Mouse (Mus musculus): ENCODE measurements around the gene Ndufs2. TPM values are rescaled to one million over a fixed set of nuclear protein-coding genes. Genes with fewer than 3 reads are reported as not detected.
"Not testable (repeated sequence)": the region's sequence is repeated elsewhere in the genome, so short reads cannot be mapped to it uniquely, and the experiment has no call there.

Gene Ndufs2
- polyA plus RNA-seq, 1 experiment from 2014 or later = 244 TPM

GRCm38 (mm10) chr1:171246709-171247452 is 4.3 kb downstream of the Ndufs2 start:
- peak overlapping the region; percentile 70 for H3K4me2 ChIP-seq
- ATAC-seq (ENCODE audit: insufficient read depth) (peak; percentile 90), DNase-seq (peak; percentile 99)
- WGBS = 1% methylated on average over 41 of the region's 41 CpGs
- no peaks in the 10 kb centered on the region for H3K27me3 ChIP-seq (ENCODE audit: insufficient read depth, low read length)
- peak overlapping the region; percentile 75 for H3K4me3 ChIP-seq (ENCODE audit: low read depth, low read length)
- H3K27ac ChIP-seq (ENCODE audit: low read depth) = peak overlapping the region; percentile 96
- H3K4me1 ChIP-seq (ENCODE audit: insufficient read depth) = peaks cover 25% of the 10 kb centered on the region
- peak overlapping the region; percentile 86 for H3K9ac ChIP-seq
- no peaks in the 10 kb centered on the region for H3K9me3 ChIP-seq (ENCODE audit: low read depth, low read length)
- TF ChIP-seq CTCF (IDR thresholded peaks at IDR 0.05; ENCODE audit: low read depth) = peak; percentile 93
- peaks cover 35% of the 10 kb centered on the region for H3K36me3 ChIP-seq (ENCODE audit: insufficient read depth)

- Histone ChIP-seq H3K4me3 (ENCODE audit: low read depth, low read length) (no peak overlapping the region), H3K27me3 (ENCODE audit: insufficient read depth, low read length) (no peaks in the 10 kb centered on the region), H3K4me1 (ENCODE audit: insufficient read depth) (peaks cover 17% of the 10 kb centered on the region), H3K27ac (ENCODE audit: low read depth) (no peak overlapping the region), H3K4me2 (no peak overlapping the region), H3K9me3 (ENCODE audit: low read depth, low read length) (no peaks in the 10 kb centered on the region), H3K36me3 (ENCODE audit: insufficient read depth) (peaks cover 50% of the 10 kb centered on the region), H3K9ac (no peak overlapping the region)
- WGBS = 81% methylated on average over 8 of the region's 8 CpGs
- TF ChIP-seq CTCF (IDR thresholded peaks at IDR 0.05; ENCODE audit: low read depth) = no peak
- DNase-seq = no peak
- ATAC-seq (ENCODE audit: insufficient read depth) = no peak
Observed at GRCm38 (mm10) chr1:171245353-171245752, 5.8 kb downstream of the Ndufs2 start.

GRCm38 (mm10) chr1:171241952-171242351 is 9.2 kb downstream of the Ndufs2 start:
- H3K9ac ChIP-seq; H3K4me3 ChIP-seq (ENCODE audit: low read depth, low read length); ATAC-seq (ENCODE audit: insufficient read depth); H3K4me2 ChIP-seq; H3K9me3 ChIP-seq (ENCODE audit: low read depth, low read length); H3K4me1 ChIP-seq (ENCODE audit: insufficient read depth); DNase-seq; H3K27me3 ChIP-seq (ENCODE audit: insufficient read depth, low read length); H3K27ac ChIP-seq (ENCODE audit: low read depth): not testable (repeated sequence)
- WGBS = 85% methylated on average over 12 of the region's 12 CpGs
- peaks cover 84% of the 10 kb centered on the region for H3K36me3 ChIP-seq (ENCODE audit: insufficient read depth)

GRCm38 (mm10) chr1:171240911-171241310 is 10.3 kb downstream of the Ndufs2 start:
- Histone ChIP-seq H3K4me2 (no peak overlapping the region), H3K4me1 (ENCODE audit: insufficient read depth) (no peaks in the 10 kb centered on the region), H3K27me3 (ENCODE audit: insufficient read depth, low read length) (no peaks in the 10 kb centered on the region), H3K9me3 (ENCODE audit: low read depth, low read length) (no peaks in the 10 kb centered on the region), H3K27ac (ENCODE audit: low read depth) (no peak overlapping the region), H3K36me3 (ENCODE audit: insufficient read depth) (peaks cover 94% of the 10 kb centered on the region), H3K4me3 (ENCODE audit: low read depth, low read length) (no peak overlapping the region), H3K9ac (no peak overlapping the region)
- 91% methylated on average over 10 of the region's 10 CpGs for WGBS
- no peak for TF ChIP-seq CTCF (IDR thresholded peaks at IDR 0.05; ENCODE audit: low read depth)
- no peak for ATAC-seq (ENCODE audit: insufficient read depth)
- DNase-seq = no peak

- peak; percentile 23 for DNase-seq
- H3K4me3 ChIP-seq (ENCODE audit: low read depth, low read length) = no peak overlapping the region
- no peaks in the 10 kb centered on the region for H3K4me1 ChIP-seq (ENCODE audit: insufficient read depth)
- H3K9ac ChIP-seq = no peak overlapping the region
- no peaks in the 10 kb centered on the region for H3K27me3 ChIP-seq (ENCODE audit: insufficient read depth, low read length)
- no peaks in the 10 kb centered on the region for H3K9me3 ChIP-seq (ENCODE audit: low read depth, low read length)
- ATAC-seq (ENCODE audit: insufficient read depth) = no peak
- TF ChIP-seq CTCF (IDR thresholded peaks at IDR 0.05; ENCODE audit: low read depth) = no peak
- peaks cover 98% of the 10 kb centered on the region for H3K36me3 ChIP-seq (ENCODE audit: insufficient read depth)
- H3K4me2 ChIP-seq = no peak overlapping the region
- 65% methylated on average over 15 of the region's 15 CpGs for WGBS
- H3K27ac ChIP-seq (ENCODE audit: low read depth) = no peak overlapping the region
Observed at GRCm38 (mm10) chr1:171239992-171240744, 11.0 kb downstream of the Ndufs2 start.

- no peaks in the 10 kb centered on the region for H3K4me1 ChIP-seq (ENCODE audit: insufficient read depth)
- no peak overlapping the region for H3K27ac ChIP-seq (ENCODE audit: low read depth)
- H3K9ac ChIP-seq = no peak overlapping the region
- no peaks in the 10 kb centered on the region for H3K9me3 ChIP-seq (ENCODE audit: low read depth, low read length)
- peak; percentile 76 for DNase-seq
- 70% methylated on average over 14 of the region's 14 CpGs for WGBS
- no peak overlapping the region for H3K4me3 ChIP-seq (ENCODE audit: low read depth, low read length)
- ATAC-seq (ENCODE audit: insufficient read depth) = no peak
- no peak overlapping the region for H3K4me2 ChIP-seq
- peak; percentile 83 for TF ChIP-seq CTCF (IDR thresholded peaks at IDR 0.05; ENCODE audit: low read depth)
- peaks cover 99% of the 10 kb centered on the region for H3K36me3 ChIP-seq (ENCODE audit: insufficient read depth)
- no peaks in the 10 kb centered on the region for H3K27me3 ChIP-seq (ENCODE audit: insufficient read depth, low read length)
Observed at GRCm38 (mm10) chr1:171238463-171238862, 12.7 kb downstream of the Ndufs2 start.

- ATAC-seq (ENCODE audit: insufficient read depth) (no peak), DNase-seq (no peak)
- H3K9ac ChIP-seq = no peak overlapping the region
- no peak for TF ChIP-seq CTCF (IDR thresholded peaks at IDR 0.05; ENCODE audit: low read depth)
- H3K9me3 ChIP-seq (ENCODE audit: low read depth, low read length) = no peaks in the 10 kb centered on the region
- H3K27me3 ChIP-seq (ENCODE audit: insufficient read depth, low read length) = no peaks in the 10 kb centered on the region
- H3K4me1 ChIP-seq (ENCODE audit: insufficient read depth) = no peaks in the 10 kb centered on the region
- no peak overlapping the region for H3K4me2 ChIP-seq
- H3K36me3 ChIP-seq (ENCODE audit: insufficient read depth) = peaks cover 90% of the 10 kb centered on the region
- no peak overlapping the region for H3K27ac ChIP-seq (ENCODE audit: low read depth)
- no peak overlapping the region for H3K4me3 ChIP-seq (ENCODE audit: low read depth, low read length)
- 75% methylated on average over 6 of the region's 6 CpGs for WGBS
Observed at GRCm38 (mm10) chr1:171237438-171237837, 13.8 kb downstream of the Ndufs2 start.
